Mouse (Mus musculus): ENCODE measurements around the gene Trim14. TPM values are rescaled to one million over a fixed set of nuclear protein-coding genes. Genes with fewer than 3 reads are reported as not detected.

Gene Trim14
- polyA plus RNA-seq, 1 experiment from 2014 or later: 3.1 TPM

DNA sequence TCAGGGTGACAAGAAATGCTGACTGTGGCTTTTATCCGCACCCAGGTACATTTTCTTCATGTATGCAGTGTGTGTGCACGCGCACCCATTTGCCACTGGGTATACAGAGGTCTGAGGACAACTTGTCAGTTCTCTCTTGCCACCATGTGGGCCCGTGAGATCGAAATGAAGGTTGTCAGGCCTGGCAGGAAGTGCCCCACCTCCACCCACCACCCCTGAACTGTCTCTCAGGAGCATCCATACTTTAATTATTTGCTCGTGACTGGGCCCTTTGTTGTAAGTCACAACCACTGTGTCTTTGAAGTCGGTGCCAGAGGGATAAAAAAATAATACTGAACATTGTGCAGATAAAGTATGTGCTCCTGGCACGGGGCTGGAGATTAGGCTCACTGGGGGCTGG is 14.5 kb upstream of the Trim14 start:
- no peaks in the 10 kb centered on the region for H3K36me3 ChIP-seq (ENCODE audit: insufficient read depth)
- TF ChIP-seq CTCF (IDR thresholded peaks at IDR 0.05; ENCODE audit: low read depth): no peak
- ATAC-seq (ENCODE audit: insufficient read depth) (no peak), DNase-seq (no peak)
- no peaks in the 10 kb centered on the region for H3K27me3 ChIP-seq (ENCODE audit: insufficient read depth, low read length)
- H3K4me1 ChIP-seq (ENCODE audit: insufficient read depth): no peaks in the 10 kb centered on the region
- WGBS: 59% methylated on average over 8 of the region's 8 CpGs
- H3K4me2 ChIP-seq: no peak overlapping the region
- no peak overlapping the region for H3K27ac ChIP-seq (ENCODE audit: low read depth)
- no peaks in the 10 kb centered on the region for H3K9me3 ChIP-seq (ENCODE audit: low read depth, low read length)
- H3K9ac ChIP-seq: no peak overlapping the region
- H3K4me3 ChIP-seq (ENCODE audit: low read depth, low read length): no peak overlapping the region

- Histone ChIP-seq H3K36me3 (ENCODE audit: insufficient read depth) (no peaks in the 10 kb centered on the region), H3K4me1 (ENCODE audit: insufficient read depth) (no peaks in the 10 kb centered on the region), H3K4me3 (ENCODE audit: low read depth, low read length) (no peak overlapping the region), H3K4me2 (no peak overlapping the region), H3K27me3 (ENCODE audit: insufficient read depth, low read length) (no peaks in the 10 kb centered on the region), H3K9ac (no peak overlapping the region), H3K9me3 (ENCODE audit: low read depth, low read length) (no peaks in the 10 kb centered on the region), H3K27ac (ENCODE audit: low read depth) (no peak overlapping the region)
- DNase-seq (no peak), ATAC-seq (ENCODE audit: insufficient read depth) (no peak)
- TF ChIP-seq CTCF (IDR thresholded peaks at IDR 0.05; ENCODE audit: low read depth): no peak
- 76% methylated on average over 9 of the region's 10 CpGs for WGBS
Measured at GRCm38 (mm10) chr4:46549979-46550378, 14.0 kb upstream of the Trim14 start.

DNA sequence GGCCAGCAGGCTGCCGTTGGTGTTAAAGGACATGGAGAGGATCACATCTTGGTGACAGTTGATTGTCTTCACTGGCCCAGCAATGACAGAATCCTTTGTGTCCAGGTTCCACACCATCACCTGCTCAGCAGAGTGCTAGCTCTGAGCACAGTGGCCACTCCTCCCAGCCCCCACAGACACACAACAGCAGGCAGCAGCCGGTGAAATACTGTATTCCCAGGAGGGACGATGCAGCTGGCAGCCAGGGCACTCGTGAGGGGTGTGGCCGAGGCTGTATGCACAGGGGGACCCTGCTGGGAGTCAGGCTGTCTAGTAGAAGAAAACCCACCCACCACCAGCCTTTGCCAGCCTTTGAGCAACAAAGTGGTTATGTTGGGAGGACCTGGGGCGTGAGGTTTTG is 10.8 kb upstream of the Trim14 start:
- no peak overlapping the region for H3K9ac ChIP-seq
- no peaks in the 10 kb centered on the region for H3K27me3 ChIP-seq (ENCODE audit: insufficient read depth, low read length)
- no peaks in the 10 kb centered on the region for H3K4me1 ChIP-seq (ENCODE audit: insufficient read depth)
- TF ChIP-seq CTCF (IDR thresholded peaks at IDR 0.05; ENCODE audit: low read depth): 0 out of 2 replicates have a peak, but pooled peaks have one; percentile 3
- H3K4me2 ChIP-seq: no peak overlapping the region
- H3K4me3 ChIP-seq (ENCODE audit: low read depth, low read length): no peak overlapping the region
- H3K36me3 ChIP-seq (ENCODE audit: insufficient read depth): no peaks in the 10 kb centered on the region
- DNase-seq (no peak), ATAC-seq (ENCODE audit: insufficient read depth) (no peak)
- no peaks in the 10 kb centered on the region for H3K9me3 ChIP-seq (ENCODE audit: low read depth, low read length)
- WGBS: 35% methylated on average over 6 of the region's 6 CpGs
- no peak overlapping the region for H3K27ac ChIP-seq (ENCODE audit: low read depth)

DNA sequence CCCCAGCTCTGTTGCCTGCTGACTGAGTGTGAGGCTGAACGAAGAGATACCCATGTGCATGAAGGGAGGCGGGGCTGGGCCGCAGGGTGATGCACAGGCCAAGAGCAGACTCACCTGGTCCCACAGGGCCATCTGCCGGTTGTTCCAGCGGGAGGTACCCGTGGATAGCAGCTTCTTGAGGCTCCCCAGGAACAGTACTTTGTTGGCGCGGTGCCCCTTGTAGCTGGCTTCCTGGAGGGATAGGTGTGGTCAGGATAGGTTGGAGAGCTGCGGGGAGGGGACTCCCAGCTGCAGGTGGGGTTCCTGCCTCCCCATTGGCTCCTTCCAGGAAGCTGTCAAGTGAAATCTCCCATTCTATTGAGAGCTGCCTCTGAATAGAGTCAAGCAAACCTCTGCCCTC is 9.6 kb upstream of the Trim14 start:
- 13% methylated on average over 9 of the region's 9 CpGs for WGBS
- H3K27ac ChIP-seq (ENCODE audit: low read depth): no peak overlapping the region
- peak; percentile 20; the same call in 1 of the 2 replicates for TF ChIP-seq CTCF (IDR thresholded peaks at IDR 0.05; ENCODE audit: low read depth)
- no peak overlapping the region for H3K4me3 ChIP-seq (ENCODE audit: low read depth, low read length)
- H3K4me1 ChIP-seq (ENCODE audit: insufficient read depth): no peaks in the 10 kb centered on the region
- H3K36me3 ChIP-seq (ENCODE audit: insufficient read depth): no peaks in the 10 kb centered on the region
- DNase-seq: peak; percentile 47
- H3K9ac ChIP-seq: no peak overlapping the region
- no peaks in the 10 kb centered on the region for H3K9me3 ChIP-seq (ENCODE audit: low read depth, low read length)
- no peaks in the 10 kb centered on the region for H3K27me3 ChIP-seq (ENCODE audit: insufficient read depth, low read length)
- H3K4me2 ChIP-seq: no peak overlapping the region
- ATAC-seq (ENCODE audit: insufficient read depth): no peak

GRCm38 (mm10) chr4:46544313-46544712 is 8.4 kb upstream of the Trim14 start:
- Histone ChIP-seq H3K9me3 (ENCODE audit: low read depth, low read length) (no peaks in the 10 kb centered on the region), H3K4me2 (no peak overlapping the region), H3K27ac (ENCODE audit: low read depth) (no peak overlapping the region), H3K4me3 (ENCODE audit: low read depth, low read length) (no peak overlapping the region), H3K36me3 (ENCODE audit: insufficient read depth) (no peaks in the 10 kb centered on the region), H3K9ac (no peak overlapping the region), H3K27me3 (ENCODE audit: insufficient read depth, low read length) (no peaks in the 10 kb centered on the region), H3K4me1 (ENCODE audit: insufficient read depth) (no peaks in the 10 kb centered on the region)
- TF ChIP-seq CTCF (IDR thresholded peaks at IDR 0.05; ENCODE audit: low read depth): peak; percentile 41
- ATAC-seq (ENCODE audit: insufficient read depth) (no peak), DNase-seq (peak; percentile 28)
- 23% methylated on average over 1 of the region's 1 CpGs for WGBS

- DNase-seq: no peak
- H3K36me3 ChIP-seq (ENCODE audit: insufficient read depth): no peaks in the 10 kb centered on the region
- WGBS: 80% methylated on average over 13 of the region's 13 CpGs
Measured at GRCm38 (mm10) chr4:46543366-46544050, 7.6 kb upstream of the Trim14 start.

GRCm38 (mm10) chr4:46541707-46542106 is 5.8 kb upstream of the Trim14 start:
- H3K27me3 ChIP-seq (ENCODE audit: insufficient read depth, low read length): peaks cover 12% of the 10 kb centered on the region
- no peak for DNase-seq
- no peak overlapping the region for H3K9ac ChIP-seq
- no peaks in the 10 kb centered on the region for H3K36me3 ChIP-seq (ENCODE audit: insufficient read depth)
- no peaks in the 10 kb centered on the region for H3K9me3 ChIP-seq (ENCODE audit: low read depth, low read length)
- ATAC-seq (ENCODE audit: insufficient read depth): no peak
- H3K27ac ChIP-seq (ENCODE audit: low read depth): no peak overlapping the region
- WGBS: 41% methylated on average over 9 of the region's 9 CpGs
- TF ChIP-seq CTCF (IDR thresholded peaks at IDR 0.05; ENCODE audit: low read depth): no peak
- H3K4me3 ChIP-seq (ENCODE audit: low read depth, low read length): no peak overlapping the region
- H3K4me2 ChIP-seq: no peak overlapping the region
- no peaks in the 10 kb centered on the region for H3K4me1 ChIP-seq (ENCODE audit: insufficient read depth)

More at GRCm38 (mm10) chr4:46543366-46544050, 7.6 kb upstream of the Trim14 start:
- Histone ChIP-seq H3K4me2 (no peak overlapping the region), H3K9ac (no peak overlapping the region), H3K9me3 (ENCODE audit: low read depth, low read length) (no peaks in the 10 kb centered on the region), H3K4me1 (ENCODE audit: insufficient read depth) (no peaks in the 10 kb centered on the region), H3K27ac (ENCODE audit: low read depth) (no peak overlapping the region), H3K27me3 (ENCODE audit: insufficient read depth, low read length) (no peaks in the 10 kb centered on the region; the same call in 1 of the 2 replicates), H3K4me3 (ENCODE audit: low read depth, low read length) (no peak overlapping the region)
- no peak for ATAC-seq (ENCODE audit: insufficient read depth)
- TF ChIP-seq CTCF (IDR thresholded peaks at IDR 0.05; ENCODE audit: low read depth): no peak

Measured in lung, embryonic 14.5 days (tissue).